ENCODE assay signal across 8 mouse cellular contexts in genomic region chr4:45471654-45472556, GRCm38 (mm10).
DNase-seq lines count a peak whose midpoint lies in the region; ATAC-seq and TF ChIP-seq lines count a peak whose summit lies in the region.

No protein-coding gene starts in this region.

- no peak overlapping the region for H3K9ac ChIP-seq in hindbrain, postnatal 0 days (replicated peaks; ENCODE audit: low read length)
- H3K9ac ChIP-seq in liver, embryonic 16.5 days (ENCODE audit: low read depth, low read length) = no peak overlapping the region
- H3K9ac ChIP-seq in stomach, embryonic 16.5 days (ENCODE audit: low read length) = peak overlapping the region; percentile 34

- H3K27ac ChIP-seq in hindbrain, postnatal 0 days = peak overlapping the region; percentile 32; the same call in 1 of the 2 replicates
- no peak overlapping the region for H3K27ac ChIP-seq in liver, embryonic 16.5 days (ENCODE audit: low read length)
- peak overlapping the region; percentile 83 for H3K27ac ChIP-seq in stomach, embryonic 16.5 days (ENCODE audit: low read length)

- no peaks in the 10 kb centered on the region for H3K27me3 ChIP-seq in hindbrain, postnatal 0 days (ENCODE audit: insufficient read depth, low read length)
- no peaks in the 10 kb centered on the region for H3K27me3 ChIP-seq in liver, embryonic 16.5 days (ENCODE audit: control insufficient read depth, insufficient read depth, low read depth, low read length)
- no peaks in the 10 kb centered on the region for H3K27me3 ChIP-seq in stomach, embryonic 16.5 days (ENCODE audit: control insufficient read depth, insufficient read depth, low read length)

- H3K4me2 ChIP-seq in hindbrain, postnatal 0 days (ENCODE audit: low read depth, low read length) = no peak overlapping the region
- H3K4me2 ChIP-seq in liver, embryonic 16.5 days (ENCODE audit: low read depth, low read length) = no peak overlapping the region
- H3K4me2 ChIP-seq in stomach, embryonic 16.5 days (ENCODE audit: low read depth, low read length) = no peak overlapping the region

- H3K36me3 ChIP-seq in hindbrain, postnatal 0 days (ENCODE audit: insufficient read depth, low read length) = no peaks in the 10 kb centered on the region
- peaks cover 6% of the 10 kb centered on the region; the same call in 1 of the 2 replicates for H3K36me3 ChIP-seq in liver, embryonic 16.5 days (ENCODE audit: control insufficient read depth, insufficient read depth)
- H3K36me3 ChIP-seq in stomach, embryonic 16.5 days (ENCODE audit: control insufficient read depth, insufficient read depth, low read length) = no peaks in the 10 kb centered on the region

- H3K9me3 ChIP-seq in hindbrain, postnatal 0 days (ENCODE audit: low read length) = no peaks in the 10 kb centered on the region
- no peaks in the 10 kb centered on the region for H3K9me3 ChIP-seq in liver, embryonic 16.5 days (replicated peaks; ENCODE audit: control insufficient read depth, low read length)
- no peaks in the 10 kb centered on the region for H3K9me3 ChIP-seq in stomach, embryonic 16.5 days (replicated peaks; ENCODE audit: control insufficient read depth, low read length)

- peaks cover 29% of the 10 kb centered on the region for H3K4me1 ChIP-seq in hindbrain, postnatal 0 days (ENCODE audit: insufficient read depth, low read length)
- peaks cover 19% of the 10 kb centered on the region for H3K4me1 ChIP-seq in liver, embryonic 16.5 days (ENCODE audit: control insufficient read depth, low read depth, low read length)
- H3K4me1 ChIP-seq in stomach, embryonic 16.5 days (ENCODE audit: control insufficient read depth, insufficient read depth, low read length) = peaks cover 60% of the 10 kb centered on the region

- intact Hi-C loops in left cerebral cortex, postnatal 4 days (cut with DNase I) = no loop called here

- 62% methylated on average over 11 of the region's 11 CpGs for WGBS in hindbrain, postnatal 0 days
- 59% methylated on average over 11 of the region's 11 CpGs for WGBS in liver, embryonic 16.5 days (ENCODE audit: insufficient replicate concordance)
- WGBS in stomach, embryonic 16.5 days = 45% methylated on average over 11 of the region's 11 CpGs

- ATAC-seq in hindbrain, postnatal 0 days = no peak
- ATAC-seq in liver, embryonic 16.5 days (ENCODE audit: low read depth) = peak; percentile 26; the same call in 1 of the 2 replicates
- peak; percentile 66 for ATAC-seq in stomach, embryonic 16.5 days (ENCODE audit: insufficient read depth, low FRiP score)

- H3K4me3 ChIP-seq in hindbrain, postnatal 0 days (ENCODE audit: low read length) = no peak overlapping the region
- H3K4me3 ChIP-seq in liver, embryonic 16.5 days (ENCODE audit: low read depth, low read length) = no peak overlapping the region
- no peak overlapping the region for H3K4me3 ChIP-seq in stomach, embryonic 16.5 days (replicated peaks; ENCODE audit: low read length)

- TF ChIP-seq CTCF in hindbrain, postnatal 0 days (IDR thresholded peaks at IDR 0.05; ENCODE audit: low read depth) = no peak

- peak; percentile 55 for DNase-seq in left cerebral cortex, adult 11 months (ENCODE audit: low spot score)
- DNase-seq in left cerebral cortex, postnatal 4 days = no peak
- DNase-seq in frontal cortex, postnatal 14 days (ENCODE audit: low spot score in 2 of 2) = peak; percentile 34 to 36
- no peak for DNase-seq in hindbrain, postnatal 0 days (ENCODE audit: low spot score)
- no peak for DNase-seq in spleen, adult 18-20 months
- DNase-seq in layer of hippocampus, postnatal 10 days (ENCODE audit: low spot score in 2 of 2) = no peak

Comparison
In these comparisons a context has a peak if more than half of its experiments do, and no peak if none do; other contexts are left out.
1. DNase-seq: peak in left cerebral cortex, adult 11 months (single experiment) and frontal cortex, postnatal 14 days (2 of 2); none in left cerebral cortex, postnatal 4 days (single experiment), hindbrain, postnatal 0 days (single experiment), spleen, adult 18-20 months (0 of 2) and layer of hippocampus, postnatal 10 days (0 of 2).